33 mouse cellular contexts compared by ENCODE assay signal in genomic region chr2:180928723-180929122, GRCm38 (mm10). TPM values are rescaled to one million over a fixed set of nuclear protein-coding genes. Genes with fewer than 3 reads are reported as not detected.
DNase-seq lines count a peak whose midpoint lies in the region; ATAC-seq and TF ChIP-seq lines count a peak whose summit lies in the region.
"Had no signal": no experiment of that assay in that cellular context is flagged by ENCODE, and none has a peak within 500 bp of the region (broad histone marks: within the 10 kb centered on the region; RNA-seq: fewer than 3 reads in every experiment).

Gene Birc7, plus strand, starts transcription at chr2:180929023.

- WGBS in forebrain, embryonic 10.5 days: 69% methylated on average over 4 of the region's 4 CpGs
- WGBS in forebrain, embryonic 12.5 days: 38% methylated on average over 4 of the region's 4 CpGs
- 49% methylated on average over 4 of the region's 4 CpGs for WGBS in midbrain, embryonic 10.5 days
- 56% methylated on average over 4 of the region's 4 CpGs for WGBS in midbrain, postnatal 0 days
- 39% methylated on average over 4 of the region's 4 CpGs for WGBS in midbrain, embryonic 16.5 days

- no peaks in the 10 kb centered on the region for H3K9me3 ChIP-seq in forebrain, embryonic 10.5 days
- no peaks in the 10 kb centered on the region for H3K9me3 ChIP-seq in forebrain, embryonic 12.5 days
- H3K9me3 ChIP-seq in midbrain, embryonic 10.5 days (replicated peaks): no peaks in the 10 kb centered on the region
- H3K9me3 ChIP-seq in midbrain, postnatal 0 days (ENCODE audit: low read length): no peaks in the 10 kb centered on the region
- H3K9me3 ChIP-seq in midbrain, embryonic 16.5 days (replicated peaks; ENCODE audit: control insufficient read depth, low read length, poor library complexity, severe bottlenecking): no peaks in the 10 kb centered on the region
- H3K9me3 ChIP-seq: embryonic facial prominence, embryonic 13.5 days; G1E; heart, embryonic 10.5 days; limb, embryonic 10.5 days; limb, embryonic 15.5 days; liver, embryonic 13.5 days; megakaryocyte, embryonic 14.5 days had no signal

- H3K27ac ChIP-seq in forebrain, embryonic 10.5 days: peak within 1 kb of the TSS; percentile 36
- no peak within 1 kb of the TSS for H3K27ac ChIP-seq in forebrain, embryonic 12.5 days
- H3K27ac ChIP-seq in midbrain, embryonic 10.5 days (replicated peaks): peak within 1 kb of the TSS; percentile 50
- no peak within 1 kb of the TSS for H3K27ac ChIP-seq in midbrain, postnatal 0 days (ENCODE audit: low read depth, low read length)
- no peak within 1 kb of the TSS for H3K27ac ChIP-seq in midbrain, embryonic 16.5 days (ENCODE audit: low read length)
- H3K27ac ChIP-seq: embryonic facial prominence, embryonic 13.5 days; heart, embryonic 10.5 days; limb, embryonic 10.5 days; limb, embryonic 15.5 days; liver, embryonic 13.5 days had no signal

- no peak within 1 kb of the TSS for H3K9ac ChIP-seq in forebrain, embryonic 12.5 days
- H3K9ac ChIP-seq in midbrain, postnatal 0 days (replicated peaks; ENCODE audit: low read length, poor library complexity, severe bottlenecking): no peak within 1 kb of the TSS; the same call in 1 of the 2 replicates
- H3K9ac ChIP-seq in midbrain, embryonic 16.5 days (ENCODE audit: low read depth, low read length): 0 out of 2 replicates have a peak within 1 kb of the TSS, but pooled peaks have one; percentile 7
- H3K9ac ChIP-seq: limb, embryonic 15.5 days; liver, embryonic 13.5 days had no signal

- H3K4me1 ChIP-seq in forebrain, embryonic 10.5 days: peaks cover 13% of the 10 kb centered on the region
- peaks cover 10% of the 10 kb centered on the region; the same call in 1 of the 2 replicates for H3K4me1 ChIP-seq in forebrain, embryonic 12.5 days
- H3K4me1 ChIP-seq in midbrain, embryonic 10.5 days: peaks cover 22% of the 10 kb centered on the region
- no peaks in the 10 kb centered on the region for H3K4me1 ChIP-seq in midbrain, postnatal 0 days (ENCODE audit: insufficient read depth, low read length)
- no peaks in the 10 kb centered on the region; the same call in 1 of the 2 replicates for H3K4me1 ChIP-seq in midbrain, embryonic 16.5 days (ENCODE audit: control insufficient read depth, insufficient read depth, low read length)
- H3K4me1 ChIP-seq: embryonic facial prominence, embryonic 13.5 days; limb, embryonic 15.5 days; liver, embryonic 13.5 days had no signal

- no peak within 1 kb of the TSS for H3K4me2 ChIP-seq in forebrain, embryonic 12.5 days
- H3K4me2 ChIP-seq in midbrain, postnatal 0 days (ENCODE audit: low read depth, low read length, poor library complexity, severe bottlenecking): no peak within 1 kb of the TSS
- H3K4me2 ChIP-seq in midbrain, embryonic 16.5 days (ENCODE audit: low read length): no peak within 1 kb of the TSS
- H3K4me2 ChIP-seq: embryonic facial prominence, embryonic 13.5 days; limb, embryonic 15.5 days; liver, embryonic 13.5 days had no signal

- H3K27me3 ChIP-seq in forebrain, embryonic 10.5 days (ENCODE audit: poor library complexity, severe bottlenecking): peaks cover 5% of the 10 kb centered on the region; the same call in 1 of the 2 replicates
- H3K27me3 ChIP-seq in forebrain, embryonic 12.5 days: no peaks in the 10 kb centered on the region
- H3K27me3 ChIP-seq in midbrain, embryonic 10.5 days (ENCODE audit: low read depth, poor library complexity, severe bottlenecking): 0 out of 2 replicates have a peak, but pooled peaks cover 6% of the 10 kb centered on the region
- H3K27me3 ChIP-seq in midbrain, postnatal 0 days (ENCODE audit: insufficient read depth, low read length): no peaks in the 10 kb centered on the region
- H3K27me3 ChIP-seq in midbrain, embryonic 16.5 days (ENCODE audit: control insufficient read depth, insufficient read depth, low read depth, low read length): no peaks in the 10 kb centered on the region
- H3K27me3 ChIP-seq: embryonic facial prominence, embryonic 13.5 days; limb, embryonic 15.5 days; liver, embryonic 13.5 days had no signal

- no peaks in the 10 kb centered on the region for H3K36me3 ChIP-seq in forebrain, embryonic 10.5 days (replicated peaks)
- no peaks in the 10 kb centered on the region for H3K36me3 ChIP-seq in forebrain, embryonic 12.5 days (replicated peaks)
- H3K36me3 ChIP-seq in midbrain, embryonic 10.5 days: no peaks in the 10 kb centered on the region
- 0 out of 2 replicates have a peak, but pooled peaks cover 2% of the 10 kb centered on the region for H3K36me3 ChIP-seq in midbrain, postnatal 0 days (ENCODE audit: insufficient read depth, low read length)
- H3K36me3 ChIP-seq in midbrain, embryonic 16.5 days (ENCODE audit: control insufficient read depth, insufficient read depth, low read length): no peaks in the 10 kb centered on the region
- H3K36me3 ChIP-seq: embryonic facial prominence, embryonic 13.5 days; G1E; heart, embryonic 10.5 days; limb, embryonic 10.5 days; limb, embryonic 15.5 days; liver, embryonic 13.5 days had no signal

- no peak within 1 kb of the TSS for H3K4me3 ChIP-seq in forebrain, embryonic 10.5 days
- H3K4me3 ChIP-seq in forebrain, embryonic 12.5 days (replicated peaks): no peak within 1 kb of the TSS
- H3K4me3 ChIP-seq in midbrain, embryonic 10.5 days: no peak within 1 kb of the TSS
- no peak within 1 kb of the TSS for H3K4me3 ChIP-seq in midbrain, postnatal 0 days (ENCODE audit: low read depth, low read length)
- H3K4me3 ChIP-seq in midbrain, embryonic 16.5 days (ENCODE audit: low read depth, low read length): no peak within 1 kb of the TSS
- H3K4me3 ChIP-seq: embryonic facial prominence, embryonic 13.5 days; heart, embryonic 10.5 days; limb, embryonic 10.5 days; limb, embryonic 15.5 days; liver, embryonic 13.5 days; megakaryocyte, embryonic 14.5 days had no signal

- ATAC-seq in forebrain, embryonic 12.5 days (ENCODE audit: low FRiP score): no peak
- no peak for ATAC-seq in midbrain, postnatal 0 days (ENCODE audit: low FRiP score)
- ATAC-seq in midbrain, embryonic 16.5 days: no peak
- ATAC-seq: intestine, postnatal 0 days; lung, postnatal 0 days had no signal

- no peak for TF ChIP-seq CTCF in midbrain, postnatal 0 days (IDR thresholded peaks at IDR 0.05)

- no peak for DNase-seq in forebrain, embryonic 10.5 days (ENCODE audit: extremely low spot score, low spot score)
- DNase-seq in midbrain, embryonic 10.5 days (ENCODE audit: low spot score): no peak
- DNase-seq in midbrain, postnatal 0 days (ENCODE audit: low spot score): no peak
- DNase-seq in ZHBTc4 (ENCODE audit: low read depth, low spot score): peak; percentile 29
- no peak for DNase-seq in spleen, adult 18-20 months
- DNase-seq: adrenal gland, postnatal 14 days; cerebellum, adult 11-12 months; cerebellum, adult 9-11 months; gastrocnemius, postnatal 14 days; heart, postnatal 36 days; kidney, postnatal 14 days; layer of hippocampus, adult 9-11 months; liver, embryonic 13.5 days; lung, adult 18-20 months; lung, postnatal 4 days had no signal

RNA-seq across cellular contexts. Expression of gene Birc7, which starts in this region (rescaled TPM):
- polyA plus RNA-seq in forebrain, embryonic 10.5 days (2016; fragmentation: Nextera tagmentation; extraction: Ambion mirVana): 0.54 and 0.56 TPM in 2 replicates
- polyA plus RNA-seq in forebrain, embryonic 12.5 days (2016; fragmentation: Nextera tagmentation; extraction: Ambion mirVana): 0.11 and 0.41 TPM in 2 replicates
- polyA plus RNA-seq in midbrain, embryonic 10.5 days (2016; fragmentation: Nextera tagmentation; extraction: Ambion mirVana): 0.48 and 0.56 TPM in 2 replicates
- total RNA-seq in midbrain, postnatal 0 days (2014; rRNA removed): not detected in 2 replicates
- polyA plus RNA-seq in midbrain, postnatal 0 days (2015; fragmentation: Nextera tagmentation; extraction: Ambion mirVana): 0.10 and 0.28 TPM in 2 replicates
- not detected in 2 replicates for polyA plus RNA-seq in midbrain, embryonic 16.5 days (2015; fragmentation: Nextera tagmentation; extraction: Ambion mirVana)
- total RNA-seq: adrenal gland, postnatal 14 days; CH12.LX; common myeloid progenitor, adult 5-6 weeks; G1E; gastrocnemius, postnatal 14 days; granulocyte monocyte progenitor cell, adult 5-6 weeks; heart, postnatal 36 days; left cerebral cortex, postnatal 10 days had no signal
- polyA plus RNA-seq: C2C12; embryonic facial prominence, embryonic 13.5 days; G1E; intestine, postnatal 0 days; kidney, embryonic 14.5 days; limb, embryonic 10.5 days; limb, embryonic 15.5 days; liver, embryonic 13.5 days; lung, postnatal 0 days; stomach, embryonic 14.5 days; testis, adult 2 months had no signal

Comparison
In these comparisons a context has a peak if more than half of its experiments do, and no peak if none do; other contexts are left out.
1. H3K27ac ChIP-seq: peak in forebrain, embryonic 10.5 days (single experiment) and midbrain, embryonic 10.5 days (single experiment); none in forebrain, embryonic 12.5 days (single experiment), midbrain, postnatal 0 days (single experiment) and midbrain, embryonic 16.5 days (single experiment).